Mouse (Mus musculus) lung, postnatal 0 days (tissue): ENCODE results near the gene Sh2b1. TPM values are rescaled to one million over a fixed set of nuclear protein-coding genes. Genes with fewer than 3 reads are reported as not detected.
"Not testable (repeated sequence)": the region's sequence is repeated elsewhere in the genome, so short reads cannot be mapped to it uniquely, and the experiment has no call there.

Experiments
- ATAC-seq: fragments of 200-750 bp; cut with Nextera tagmentation; 2 replicates; pipeline ENCODE4 v1.8.0; 2017; ENCODE audit warnings: moderate library complexity
- DNase-seq: peaks from one replicate; pipeline ENCODE4 v3.0.0-alpha.2; 2016; ENCODE audit warnings: low spot score
- H3K27ac ChIP-seq: fragments of 300-500 bp; sonication (generic); 2 replicates; pipeline ENCODE4 v1.5.1; 2014; ENCODE audit warnings: antibody characterized with exemption, mild to moderate bottlenecking, low read length, mixed read lengths
- H3K27me3 ChIP-seq: fragments of 300-500 bp; sonication (generic); replicated peaks from 2 replicates; pipeline ENCODE4 v1.6.1; 2014; ENCODE audit warnings: low read length, mixed read lengths; ENCODE audit not compliant: insufficient read depth
- H3K36me3 ChIP-seq: fragments of 300-500 bp; sonication (generic); 2 replicates; pipeline ENCODE4 v1.6.1; 2014; ENCODE audit warnings: low read length, mixed read lengths; ENCODE audit not compliant: insufficient read depth
- H3K4me1 ChIP-seq: fragments of 300-500 bp; sonication (generic); 2 replicates; pipeline ENCODE4 v1.6.1; 2014; ENCODE audit warnings: antibody characterized with exemption, low read depth, low read length, mixed read lengths; ENCODE audit not compliant: insufficient read depth
- H3K4me2 ChIP-seq: fragments of 300-500 bp; sonication (generic); replicated peaks from 2 replicates; pipeline ENCODE4 v1.6.1; 2014; ENCODE audit warnings: low read depth, mild to moderate bottlenecking, low read length, moderate library complexity, mixed read lengths
- H3K4me3 ChIP-seq: fragments of 300-500 bp; sonication (generic); 2 replicates; pipeline ENCODE4 v1.5.1; 2014; ENCODE audit warnings: low read depth, low read length
- H3K9ac ChIP-seq: fragments of 300-500 bp; sonication (generic); replicated peaks from 2 replicates; pipeline ENCODE4 v1.6.1; 2014; ENCODE audit warnings: low read depth, mild to moderate bottlenecking
- H3K9me3 ChIP-seq: fragments of 300-500 bp; sonication (generic); 2 replicates; pipeline ENCODE4 v1.6.1; 2016; ENCODE audit warnings: low read length, mixed read lengths
- CTCF ChIP-seq: IDR thresholded peaks from 2 replicates; pipeline ENCODE4 v1.5.1; 2016; ENCODE audit warnings: antibody characterized with exemption, mild to moderate bottlenecking
- EP300 ChIP-seq: IDR thresholded peaks from 2 replicates; pipeline ENCODE4 v1.6.1; 2016; ENCODE audit warnings: antibody characterized with exemption, mild to moderate bottlenecking, control low read depth
- WGBS: fragments of 180-500 bp; shearing (Covaris S2); extraction: QIAGEN DNeasy Blood & Tissue Kit; methylation state at CpG from one replicate; pipeline ENCODE4 v1.1.7; 2014; 5-methylcytosine and 5-hydroxymethylcytosine counted together
- polyA plus RNA-seq: library from polyadenylated mRNA; unstranded; fragments of >200 nt; fragmentation: Nextera tagmentation; extraction: Ambion mirVana; gene quantifications from 2 replicates; pipeline ENCODE4 v1.2.1, GENCODE M21; 2015

Gene Sh2b1
- polyA plus RNA-seq, 1 experiment from 2014 or later: 25.6 TPM

DNA sequence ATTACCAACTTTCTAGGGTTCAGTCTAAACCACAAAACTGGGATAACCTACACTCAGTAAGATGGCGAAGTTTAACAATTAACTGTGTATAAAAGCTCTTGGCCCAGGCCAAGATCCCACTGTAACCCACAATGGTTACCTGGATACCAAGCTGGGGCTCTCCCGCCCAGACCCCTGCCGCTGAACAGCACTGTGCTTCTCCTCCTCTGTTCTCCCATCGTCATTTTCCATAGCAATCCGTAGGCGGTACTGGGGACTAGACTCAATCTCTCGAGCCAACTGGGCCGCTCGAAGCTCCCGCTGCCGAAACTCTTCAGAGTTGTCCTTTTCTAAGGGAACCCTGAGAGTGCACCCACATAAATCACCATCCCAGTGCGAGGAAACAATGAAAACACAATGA lies 22.7 kb upstream of the Sh2b1 start:
- H3K4me2 ChIP-seq: no peak overlapping the region
- H3K4me1 ChIP-seq: no peaks in the 10 kb centered on the region
- H3K9ac ChIP-seq: no peak overlapping the region
- H3K27ac ChIP-seq: no peak overlapping the region
- H3K27me3 ChIP-seq: no peaks in the 10 kb centered on the region
- 90% methylated on average over 12 of the region's 12 CpGs for WGBS
- TF ChIP-seq EP300 (no peak), CTCF (no peak)
- no peak overlapping the region for H3K4me3 ChIP-seq
- no peaks in the 10 kb centered on the region for H3K9me3 ChIP-seq
- DNase-seq (no peak), ATAC-seq (no peak)
- peaks cover 73% of the 10 kb centered on the region for H3K36me3 ChIP-seq

DNA sequence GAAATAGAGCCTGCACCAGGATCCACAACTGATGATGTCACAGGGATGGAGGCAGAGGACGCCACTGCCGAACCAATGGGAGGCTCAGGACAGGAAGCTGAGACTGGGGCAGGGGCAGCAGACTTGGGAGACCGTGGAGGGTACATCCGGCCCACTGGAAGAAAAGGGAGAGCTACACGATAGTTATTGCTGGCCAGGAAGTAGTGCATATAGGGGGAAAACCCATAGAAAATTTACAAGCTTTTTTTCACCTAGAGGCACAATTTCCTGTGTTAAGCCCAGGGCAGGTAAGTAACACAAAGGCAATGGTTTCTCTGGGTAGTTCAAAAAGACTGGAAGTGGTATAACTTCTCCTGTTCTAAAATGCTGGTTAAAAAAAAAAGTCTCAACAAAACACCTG lies 21.3 kb upstream of the Sh2b1 start:
- no peak overlapping the region for H3K27ac ChIP-seq
- H3K27me3 ChIP-seq: no peaks in the 10 kb centered on the region
- no peak overlapping the region for H3K4me3 ChIP-seq
- no peaks in the 10 kb centered on the region for H3K9me3 ChIP-seq
- no peak overlapping the region for H3K9ac ChIP-seq
- H3K36me3 ChIP-seq: peaks cover 88% of the 10 kb centered on the region
- ATAC-seq: no peak
- no peak overlapping the region for H3K4me2 ChIP-seq
- 90% methylated on average over 5 of the region's 5 CpGs for WGBS
- TF ChIP-seq EP300 (no peak), CTCF (no peak)
- no peaks in the 10 kb centered on the region for H3K4me1 ChIP-seq
- no peak for DNase-seq

DNA sequence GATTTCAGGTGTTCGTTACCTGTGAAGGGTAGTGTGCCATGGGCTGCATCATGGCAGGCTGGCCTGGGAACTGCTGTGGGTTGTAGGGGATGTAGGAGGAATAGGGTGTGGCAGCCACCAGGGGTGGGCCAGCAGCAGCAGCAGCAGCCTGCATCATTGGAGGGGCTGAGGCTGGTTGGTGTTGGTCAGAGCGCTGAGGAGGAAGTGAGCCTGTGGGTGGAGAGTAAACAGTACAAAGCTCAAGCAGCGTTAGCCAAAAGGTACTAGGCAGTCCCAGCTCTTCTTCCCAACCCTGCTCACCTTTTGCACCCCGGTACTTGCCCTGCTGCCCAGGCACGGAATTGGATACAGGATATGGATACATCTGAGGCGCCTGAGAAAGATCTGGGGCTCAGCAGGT lies 18.9 kb upstream of the Sh2b1 start:
- Histone ChIP-seq H3K4me1 (no peaks in the 10 kb centered on the region), H3K9me3 (no peaks in the 10 kb centered on the region), H3K4me3 (no peak overlapping the region), H3K27ac (no peak overlapping the region), H3K4me2 (no peak overlapping the region), H3K9ac (no peak overlapping the region), H3K27me3 (no peaks in the 10 kb centered on the region), H3K36me3 (peaks cover 77% of the 10 kb centered on the region)
- 92% methylated on average over 6 of the region's 6 CpGs for WGBS
- ATAC-seq: no peak
- TF ChIP-seq EP300 (no peak), CTCF (no peak)
- no peak for DNase-seq

DNA sequence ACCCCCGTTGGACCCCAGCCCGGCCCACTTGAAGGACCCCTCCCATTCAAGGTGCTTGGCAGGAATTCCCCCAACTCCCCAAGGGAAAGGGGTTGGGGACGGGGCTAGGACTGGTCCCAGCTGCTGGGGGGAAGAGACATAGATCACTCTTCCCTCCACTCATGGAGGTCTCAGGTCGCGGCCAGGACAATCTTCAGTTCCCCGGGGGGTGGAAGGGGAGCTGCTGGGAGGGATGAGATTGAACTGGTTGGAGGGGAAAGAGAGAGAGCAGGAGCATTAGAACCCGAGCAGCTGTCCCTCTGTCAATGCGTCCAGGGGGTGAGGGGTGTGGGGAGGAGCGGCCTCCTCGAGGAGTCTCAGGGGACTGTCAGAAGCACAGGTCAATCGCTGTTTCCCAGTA lies 16.7 kb upstream of the Sh2b1 start:
- no peaks in the 10 kb centered on the region for H3K27me3 ChIP-seq
- H3K4me1 ChIP-seq: no peaks in the 10 kb centered on the region
- no peak overlapping the region for H3K9ac ChIP-seq
- 54% methylated on average over 11 of the region's 11 CpGs for WGBS
- H3K9me3 ChIP-seq: no peaks in the 10 kb centered on the region
- H3K36me3 ChIP-seq: peaks cover 61% of the 10 kb centered on the region
- no peak overlapping the region for H3K4me3 ChIP-seq
- no peak overlapping the region for H3K4me2 ChIP-seq
- no peak overlapping the region for H3K27ac ChIP-seq
- DNase-seq (no peak), ATAC-seq (no peak)
- TF ChIP-seq CTCF (no peak), EP300 (no peak)

DNA sequence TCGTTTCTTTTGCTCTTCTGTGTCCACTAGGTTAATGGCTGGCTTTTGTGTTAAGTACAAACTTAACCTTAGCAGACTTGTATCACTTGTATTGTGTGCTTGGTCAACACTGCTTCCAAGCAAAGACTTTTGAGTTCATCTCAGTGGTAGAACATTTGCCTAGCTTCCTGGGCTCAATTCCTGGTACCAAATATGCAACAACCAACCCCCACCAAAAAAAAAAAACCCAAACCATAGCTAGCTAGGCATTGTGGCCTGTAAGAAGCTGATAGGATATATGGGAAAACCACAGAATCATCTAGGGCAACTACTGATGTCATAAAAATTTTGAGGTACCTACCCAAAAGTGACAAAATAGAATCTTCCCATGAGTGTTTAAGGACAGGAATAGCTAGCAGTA lies 15.8 kb upstream of the Sh2b1 start:
- Histone ChIP-seq H3K27ac (no peak overlapping the region), H3K9me3 (no peaks in the 10 kb centered on the region), H3K36me3 (peaks cover 52% of the 10 kb centered on the region), H3K4me3 (no peak overlapping the region), H3K27me3 (no peaks in the 10 kb centered on the region), H3K4me1 (no peaks in the 10 kb centered on the region; the same call in 1 of the 2 replicates), H3K4me2 (no peak overlapping the region), H3K9ac (no peak overlapping the region)
- DNase-seq (no peak), ATAC-seq (no peak)
- TF ChIP-seq CTCF (no peak), EP300 (no peak)
- 77% methylated on average over 1 of the region's 1 CpGs for WGBS

DNA sequence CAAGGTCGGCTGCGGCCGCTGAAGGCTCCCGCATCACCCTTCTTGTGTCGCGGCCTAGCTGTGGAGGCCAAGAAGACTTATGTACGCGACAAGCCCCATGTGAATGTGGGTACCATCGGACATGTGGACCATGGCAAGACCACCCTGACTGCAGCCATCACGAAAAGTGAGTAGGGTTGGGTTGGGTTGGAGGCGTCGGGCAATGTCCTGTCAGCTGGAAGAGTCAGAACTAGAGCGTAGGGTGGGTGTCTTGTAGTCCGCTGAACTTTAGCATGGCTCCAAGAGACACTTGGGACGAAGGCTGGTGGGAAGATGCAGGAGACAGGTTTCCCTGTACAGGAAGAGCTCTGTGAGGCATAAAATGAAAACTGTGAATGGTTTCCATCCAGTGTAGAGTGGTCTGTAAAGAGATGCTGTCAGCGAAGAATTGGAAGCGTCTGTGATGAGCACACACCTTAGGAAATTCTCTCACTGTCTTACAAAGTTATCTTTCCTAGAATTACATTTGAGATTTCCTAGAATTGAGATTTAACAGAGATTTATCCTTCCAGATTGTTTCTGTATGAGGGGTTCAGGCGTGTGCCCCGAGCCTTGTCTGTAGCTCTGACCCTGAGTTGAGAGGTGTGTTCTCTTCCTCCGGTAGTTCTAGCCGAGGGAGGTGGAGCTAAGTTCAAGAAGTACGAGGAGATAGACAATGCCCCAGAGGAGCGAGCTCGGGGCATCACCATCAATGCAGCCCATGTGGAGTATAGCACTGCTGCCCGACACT lies 12.6 kb upstream of the Sh2b1 start:
- DNase-seq, H3K27me3 ChIP-seq, ATAC-seq, H3K9me3 ChIP-seq, H3K4me1 ChIP-seq: not testable (repeated sequence)
- peak overlapping the region; percentile 70 for H3K4me2 ChIP-seq
- peaks cover 20% of the 10 kb centered on the region for H3K36me3 ChIP-seq
- peak overlapping the region; percentile 56 for H3K9ac ChIP-seq
- 0 out of 2 replicates have a peak overlapping the region, but pooled peaks have one; percentile 57 for H3K27ac ChIP-seq
- 14% methylated on average over 15 of the region's 25 CpGs for WGBS
- peak overlapping the region; percentile 59 for H3K4me3 ChIP-seq
